Mouse (Mus musculus) kidney, postnatal 0 days (tissue): ENCODE data around the gene Il22. TPM values are rescaled to one million over a fixed set of nuclear protein-coding genes. Genes with fewer than 3 reads are reported as not detected.
A peak's percentile ranks its signal among the peaks of the same experiment; 100 is the strongest.
"Not testable (repeated sequence)": the region's sequence is repeated elsewhere in the genome, so short reads cannot be mapped to it uniquely, and the experiment has no call there.

Experiments
- ATAC-seq: fragments of 200-750 bp; cut with Nextera tagmentation; replicated peaks from 2 replicates; pipeline ENCODE4 v1.8.0; 2017; ENCODE audit warnings: low read depth, moderate number of reproducible peaks, moderate TSS enrichment, moderate library complexity; ENCODE audit not compliant: low FRiP score
- DNase-seq: peaks from one replicate; pipeline ENCODE4 v3.0.0-alpha.2; 2016; ENCODE audit warnings: low spot score
- H3K27ac ChIP-seq: fragments of 300-500 bp; sonication (generic); 2 replicates; pipeline ENCODE4 v1.5.1; 2014; ENCODE audit warnings: mild to moderate bottlenecking
- H3K27me3 ChIP-seq: fragments of 300-500 bp; sonication (generic); 2 replicates; pipeline ENCODE4 v1.6.1; 2014; ENCODE audit warnings: low read length, mixed read lengths; ENCODE audit not compliant: insufficient read depth
- H3K36me3 ChIP-seq: fragments of 300-500 bp; sonication (generic); 2 replicates; pipeline ENCODE4 v1.6.1; 2014; ENCODE audit warnings: low read length, mixed read lengths; ENCODE audit not compliant: insufficient read depth
- H3K4me1 ChIP-seq: fragments of 300-500 bp; sonication (generic); replicated peaks from 2 replicates; pipeline ENCODE4 v1.6.1; 2014; ENCODE audit warnings: antibody characterized with exemption, low read length, mixed read lengths; ENCODE audit not compliant: insufficient read depth
- H3K4me2 ChIP-seq: fragments of 300-500 bp; sonication (generic); 2 replicates; pipeline ENCODE4 v1.6.1; 2014; ENCODE audit warnings: mild to moderate bottlenecking, low read length, moderate library complexity, mixed read lengths
- H3K4me3 ChIP-seq: fragments of 300-500 bp; sonication (generic); replicated peaks from 2 replicates; pipeline ENCODE4 v1.5.1; 2014; ENCODE audit warnings: low read depth, low read length
- H3K9ac ChIP-seq: fragments of 300-500 bp; sonication (generic); 2 replicates; pipeline ENCODE4 v1.6.1; 2014; ENCODE audit warnings: low read depth, low read length
- H3K9me3 ChIP-seq: fragments of 300-500 bp; sonication (generic); replicated peaks from 2 replicates; pipeline ENCODE4 v1.6.1; 2016; ENCODE audit warnings: low read length, inconsistent platforms, mixed read lengths
- CTCF ChIP-seq: IDR thresholded peaks from 2 replicates; pipeline ENCODE4 v1.5.1; 2016; ENCODE audit warnings: antibody characterized with exemption, low read depth, mild to moderate bottlenecking, moderate library complexity
- WGBS: fragments of 180-500 bp; shearing (Covaris S2); extraction: QIAGEN DNeasy Blood & Tissue Kit; methylation state at CpG from one replicate; pipeline ENCODE4 v1.1.7; 2014; 5-methylcytosine and 5-hydroxymethylcytosine counted together
- polyA plus RNA-seq: library from polyadenylated mRNA; unstranded; fragments of >200 nt; fragmentation: Nextera tagmentation; extraction: Ambion mirVana; gene quantifications from 2 replicates; pipeline ENCODE4 v1.2.1, GENCODE M21; 2015

The Il22 gene
- polyA plus RNA-seq, 1 experiment from 2014 or later = not detected

GRCm38 (mm10) chr10:118250852-118251295, 46.1 kb downstream of the Il22 start:
- 17% methylated on average over 10 of the region's 10 CpGs for WGBS
- H3K27ac ChIP-seq = no peak overlapping the region
- TF ChIP-seq CTCF = peak; percentile 74
- peak; percentile 53 for DNase-seq
- no peak overlapping the region for H3K9ac ChIP-seq
- no peaks in the 10 kb centered on the region for H3K27me3 ChIP-seq
- no peaks in the 10 kb centered on the region for H3K4me1 ChIP-seq
- no peaks in the 10 kb centered on the region for H3K36me3 ChIP-seq
- H3K9me3 ChIP-seq = no peaks in the 10 kb centered on the region
- H3K4me2 ChIP-seq = no peak overlapping the region; the same call in 1 of the 2 replicates
- ATAC-seq = no peak
- H3K4me3 ChIP-seq = no peak overlapping the region

GRCm38 (mm10) chr10:118258388-118258787, 53.6 kb downstream of the Il22 start, which contains the start of gene Gm32802:
Gene Gm32802 (plus strand): TSS chr10:118258688.
- not testable (repeated sequence) for H3K9me3 ChIP-seq, H3K36me3 ChIP-seq, H3K4me1 ChIP-seq, H3K4me3 ChIP-seq, DNase-seq, H3K4me2 ChIP-seq, H3K9ac ChIP-seq, H3K27ac ChIP-seq, H3K27me3 ChIP-seq, ATAC-seq
- WGBS = no CpG with 5 or more reads among the region's 13 CpGs

Other genes with a start within 250 kb of the Il22 start
- 16.1 and 19.4 TPM in 2 replicates for gene Mdm1, start 63.1 kb upstream of the Il22 start, polyA plus RNA-seq
- not detected in 2 replicates for gene Gm32717, start 35.8 kb downstream of the Il22 start, polyA plus RNA-seq
- gene Gm32802, start 53.7 kb downstream of the Il22 start, polyA plus RNA-seq = not detected in 2 replicates
- gene Iltifb, start 90.1 kb downstream of the Il22 start, polyA plus RNA-seq = not detected in 2 replicates
- gene Gm9040, start 122.0 kb downstream of the Il22 start, polyA plus RNA-seq = 0.06 TPM in 1 of 2 replicates, not detected in the other
- gene Gm9044, start 127.5 kb downstream of the Il22 start, polyA plus RNA-seq = 0.06 TPM in 1 of 2 replicates, not detected in the other
- 0.08 and 0.11 TPM in 2 replicates for gene Gm9045, start 132.9 kb downstream of the Il22 start, polyA plus RNA-seq
- gene Gm9046, start 138.3 kb downstream of the Il22 start, polyA plus RNA-seq = not detected in 2 replicates
- gene Gm9048, start 143.7 kb downstream of the Il22 start, polyA plus RNA-seq = not detected in 2 replicates
- 0.08 and 0.11 TPM in 2 replicates for gene Gm9049, start 149.2 kb downstream of the Il22 start, polyA plus RNA-seq
- gene Ifng, start 236.1 kb downstream of the Il22 start, polyA plus RNA-seq = not detected in 2 replicates